Mouse (Mus musculus) kidney, adult 11 months (tissue): ENCODE results near the gene Comtd1.

Experiments
- DNase-seq: peaks from one replicate; pipeline ENCODE4 v3.0.0; 2022

The Comtd1 gene

GRCm38 (mm10) chr14:21831830-21832403, 16.9 kb downstream of the Comtd1 start:
- peak; percentile 50 for DNase-seq

DNA sequence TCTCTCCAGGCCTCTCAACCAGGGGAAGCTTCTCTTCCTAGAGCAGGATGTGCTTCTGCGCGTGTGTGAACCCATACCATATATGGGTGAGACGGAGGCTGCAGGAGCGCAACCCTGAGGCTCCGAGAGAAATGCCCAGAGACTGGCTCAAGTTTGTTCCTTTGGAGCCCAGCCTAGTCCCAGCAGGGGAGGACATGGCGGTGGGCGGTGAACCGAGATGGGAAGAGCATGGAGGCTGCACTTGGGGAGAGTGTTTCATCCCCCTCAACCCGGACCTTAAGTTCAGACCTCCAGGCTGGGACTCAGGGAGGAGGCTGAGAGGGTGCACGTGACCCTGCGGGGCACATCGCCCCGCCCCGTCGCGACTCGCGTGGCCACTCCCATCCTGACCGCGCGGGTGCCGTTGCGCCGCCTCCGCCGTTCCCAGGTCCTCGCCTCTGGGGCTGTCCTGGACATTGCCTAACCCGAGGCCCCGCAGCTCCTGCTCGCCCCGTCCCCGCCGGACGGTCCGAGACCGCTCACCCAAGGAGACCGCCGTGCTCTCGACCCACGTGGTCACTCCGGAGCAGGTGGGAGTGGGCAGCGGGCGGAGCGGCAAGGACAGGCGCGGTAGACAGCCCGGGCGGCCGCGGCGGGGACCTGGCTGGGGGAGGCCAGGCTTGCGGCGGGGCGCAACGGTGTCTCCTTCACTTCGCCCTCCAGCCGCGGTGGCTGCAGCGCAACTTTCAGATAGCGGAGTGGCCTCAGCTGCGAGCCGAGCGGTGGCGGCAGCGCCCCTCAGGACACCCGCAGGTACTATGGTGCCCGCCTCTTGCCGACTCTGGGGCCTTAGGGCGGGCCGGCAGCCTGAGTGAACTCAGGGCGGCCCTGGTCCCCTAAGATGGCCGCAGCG, 17.7 kb downstream of the Comtd1 start:
- DNase-seq: peak; percentile 96

- DNase-seq: no peak
Observed at GRCm38 (mm10) chr14:21825786-21826491, 22.8 kb downstream of the Comtd1 start.

GRCm38 (mm10) chr14:21824938-21825337, 23.8 kb downstream of the Comtd1 start, which contains the start of gene Vdac2:
Gene Vdac2, plus strand, starts transcription at chr14:21825238.
- no peak for DNase-seq

- DNase-seq: no peak
Observed at GRCm38 (mm10) chr14:21823897-21824296, 24.9 kb downstream of the Comtd1 start.

DNA sequence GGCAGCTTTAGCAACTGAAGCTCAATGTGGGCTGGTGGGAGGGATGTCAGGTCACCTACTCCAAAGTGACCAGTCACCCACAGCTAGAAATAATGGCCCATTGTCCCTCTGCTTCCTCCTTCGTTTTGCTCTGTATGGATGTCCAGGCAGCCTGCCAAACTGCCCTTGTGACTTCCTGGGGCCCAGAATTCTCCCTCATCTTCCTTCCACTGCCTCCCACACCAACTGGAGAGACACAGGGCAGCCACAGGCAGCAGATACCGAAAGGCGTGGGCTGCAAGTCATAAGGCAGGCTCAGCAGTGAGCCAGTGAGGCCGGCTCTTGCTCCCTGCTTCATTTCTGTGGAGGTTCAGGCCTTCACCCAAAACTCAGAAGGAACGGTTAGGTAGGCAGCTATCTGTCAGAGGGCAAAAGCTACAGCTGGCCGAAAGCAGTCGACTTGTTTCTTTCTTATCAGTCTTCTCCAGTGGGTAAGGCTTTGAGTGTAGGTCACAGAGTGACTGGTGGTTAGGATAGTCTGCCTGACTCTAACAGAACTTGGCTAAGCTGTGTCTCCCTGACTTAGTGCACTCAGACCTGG, 25.9 kb downstream of the Comtd1 start:
- DNase-seq: peak; percentile 83

DNA sequence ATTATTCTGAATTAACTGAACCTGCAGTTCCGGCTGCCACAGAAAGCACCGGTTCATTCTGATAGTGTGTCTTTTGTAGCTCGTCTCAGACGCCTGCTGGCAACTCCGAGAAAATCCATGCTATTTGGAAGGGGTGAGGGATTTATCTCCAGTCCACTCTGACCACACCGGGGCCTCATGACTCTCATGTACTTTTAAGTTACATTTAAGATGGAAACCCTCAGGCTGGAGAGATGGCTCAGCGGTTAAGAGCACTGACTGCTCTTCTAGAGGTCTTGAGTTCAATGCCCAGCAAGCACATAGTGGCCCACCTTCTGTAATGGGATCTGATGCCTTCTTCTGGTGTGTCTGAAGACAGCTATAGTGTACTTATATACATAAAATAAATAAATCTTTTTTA, 26.5 kb downstream of the Comtd1 start:
- no peak for DNase-seq

- no peak for DNase-seq
Observed at GRCm38 (mm10) chr14:21820880-21821505, 27.8 kb downstream of the Comtd1 start.

DNA sequence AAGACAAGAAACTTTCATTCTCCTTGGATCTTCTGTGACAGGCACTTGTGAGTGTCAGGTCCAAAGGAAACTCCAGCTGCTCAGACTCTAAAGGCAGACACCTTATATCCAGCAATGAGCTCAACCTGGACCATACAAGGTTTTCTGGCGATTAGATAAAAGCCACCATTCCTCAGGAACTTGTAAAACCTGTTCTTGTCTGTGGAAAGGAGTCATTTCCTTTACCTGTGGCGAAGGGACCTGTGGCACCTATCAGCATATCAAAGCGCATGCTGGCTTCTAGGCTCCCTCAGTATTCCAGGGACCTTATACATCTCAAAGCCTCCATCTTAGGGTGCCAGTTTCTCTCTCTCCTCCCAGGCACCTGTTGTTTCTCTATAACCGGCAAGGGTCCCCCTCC, 31.3 kb downstream of the Comtd1 start:
- no peak for DNase-seq

- no peak for DNase-seq
Observed at GRCm38 (mm10) chr14:21816255-21816654, 32.5 kb downstream of the Comtd1 start.

DNA sequence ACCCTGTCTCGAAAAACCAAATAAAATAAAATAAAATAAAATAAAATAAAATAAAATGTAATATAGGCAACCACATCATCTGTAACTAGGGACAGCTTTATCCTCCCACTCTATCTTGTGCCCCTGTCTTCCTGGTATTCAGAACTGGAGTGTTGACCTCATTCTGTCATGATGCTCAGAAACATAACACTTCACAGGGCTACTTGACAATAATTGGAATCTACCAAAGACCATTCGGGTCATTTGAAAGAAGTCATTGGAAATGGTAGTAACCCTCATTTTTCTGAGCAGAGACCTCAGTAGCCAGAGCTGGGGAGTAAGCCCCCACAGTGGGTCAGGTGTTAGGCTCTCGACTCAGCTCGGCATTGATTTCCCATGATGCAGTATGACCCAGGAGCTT, 34.2 kb downstream of the Comtd1 start:
- DNase-seq: no peak

GRCm38 (mm10) chr14:21813847-21814246, 34.9 kb downstream of the Comtd1 start:
- DNase-seq: no peak

DNA sequence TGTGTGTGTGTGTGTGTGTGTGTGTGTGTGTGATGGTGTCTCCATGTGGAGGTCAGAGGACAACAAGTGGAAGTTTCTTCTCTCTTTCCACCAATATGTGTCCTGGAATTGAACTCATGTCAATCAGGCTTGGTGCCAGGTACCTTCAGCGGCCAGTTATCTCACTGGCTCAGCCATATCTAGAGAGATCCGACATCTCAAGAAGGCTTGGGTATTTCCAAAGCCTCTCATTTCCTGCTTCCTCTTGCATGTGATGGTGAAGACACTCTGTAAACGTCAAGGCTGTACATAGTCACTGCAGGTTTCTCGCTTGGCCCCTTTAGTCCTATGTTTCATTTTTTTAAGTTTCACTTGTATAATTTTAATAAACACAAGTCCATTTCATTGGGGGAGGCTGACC, 35.6 kb downstream of the Comtd1 start:
- DNase-seq: no peak

GRCm38 (mm10) chr14:21812590-21813162, 36.1 kb downstream of the Comtd1 start:
- DNase-seq: peak; percentile 51

GRCm38 (mm10) chr14:21811744-21812393, 36.9 kb downstream of the Comtd1 start:
- DNase-seq: no peak

GRCm38 (mm10) chr14:21811301-21811700, 37.5 kb downstream of the Comtd1 start:
- no peak for DNase-seq

- DNase-seq: no peak
Observed at GRCm38 (mm10) chr14:21809418-21809817, 39.4 kb downstream of the Comtd1 start.

- DNase-seq: no peak
Observed at GRCm38 (mm10) chr14:21808208-21808922, 40.4 kb downstream of the Comtd1 start.

DNA sequence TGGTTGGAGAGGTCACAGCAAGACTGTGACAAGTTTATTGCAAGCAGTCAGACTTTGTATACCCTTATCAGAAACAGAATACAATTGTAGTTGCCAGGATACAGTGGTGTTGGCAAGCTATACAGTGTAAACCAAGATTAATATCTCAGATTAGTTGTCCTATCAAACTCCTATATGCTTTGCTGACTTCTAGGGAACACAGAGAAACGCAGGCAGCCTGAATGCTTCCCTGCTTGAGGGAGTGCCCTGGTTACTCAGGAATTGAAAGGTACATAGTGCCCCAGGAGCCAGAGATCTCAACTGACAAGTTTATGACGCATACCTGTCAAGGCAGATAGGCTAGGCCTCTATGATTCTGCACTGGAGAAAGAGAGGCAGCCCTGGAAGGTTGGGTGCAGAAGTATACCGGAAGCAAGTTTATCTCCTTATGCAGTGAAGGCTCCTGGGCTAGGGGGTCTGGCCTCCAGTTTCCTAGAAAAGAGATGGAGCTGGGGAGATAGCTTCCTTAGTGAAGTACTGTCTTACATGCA, 42.1 kb downstream of the Comtd1 start:
- no peak for DNase-seq

GRCm38 (mm10) chr14:21806203-21806602, 42.6 kb downstream of the Comtd1 start:
- no peak for DNase-seq
